Mouse (Mus musculus) stomach, postnatal 0 days (tissue): ENCODE measurements around the gene Abcc8.
"Not testable (repeated sequence)": the region's sequence is repeated elsewhere in the genome, so short reads cannot be mapped to it uniquely, and the experiment has no call there.

Experiments
- CTCF ChIP-seq: IDR thresholded peaks from 2 replicates; pipeline ENCODE4 v1.5.1; 2016; ENCODE audit warnings: antibody characterized with exemption, low read depth, mild to moderate bottlenecking, moderate library complexity
- EP300 ChIP-seq: optimal IDR thresholded peaks from 2 replicates; pipeline ENCODE3; 2016; ENCODE audit warnings: antibody characterized with exemption

GRCm38 (mm10) chr7:46168980-46169379 is 10.9 kb downstream of the Abcc8 start:
- TF ChIP-seq CTCF, EP300: not testable (repeated sequence)
